Mouse (Mus musculus): ENCODE data around the gene Eif4a3. TPM values are rescaled to one million over a fixed set of nuclear protein-coding genes. Genes with fewer than 3 reads are reported as not detected.

Eif4a3 gene
- 100 to 1,000 TPM; 125 to 137 TPM for total RNA-seq (2023)

DNA sequence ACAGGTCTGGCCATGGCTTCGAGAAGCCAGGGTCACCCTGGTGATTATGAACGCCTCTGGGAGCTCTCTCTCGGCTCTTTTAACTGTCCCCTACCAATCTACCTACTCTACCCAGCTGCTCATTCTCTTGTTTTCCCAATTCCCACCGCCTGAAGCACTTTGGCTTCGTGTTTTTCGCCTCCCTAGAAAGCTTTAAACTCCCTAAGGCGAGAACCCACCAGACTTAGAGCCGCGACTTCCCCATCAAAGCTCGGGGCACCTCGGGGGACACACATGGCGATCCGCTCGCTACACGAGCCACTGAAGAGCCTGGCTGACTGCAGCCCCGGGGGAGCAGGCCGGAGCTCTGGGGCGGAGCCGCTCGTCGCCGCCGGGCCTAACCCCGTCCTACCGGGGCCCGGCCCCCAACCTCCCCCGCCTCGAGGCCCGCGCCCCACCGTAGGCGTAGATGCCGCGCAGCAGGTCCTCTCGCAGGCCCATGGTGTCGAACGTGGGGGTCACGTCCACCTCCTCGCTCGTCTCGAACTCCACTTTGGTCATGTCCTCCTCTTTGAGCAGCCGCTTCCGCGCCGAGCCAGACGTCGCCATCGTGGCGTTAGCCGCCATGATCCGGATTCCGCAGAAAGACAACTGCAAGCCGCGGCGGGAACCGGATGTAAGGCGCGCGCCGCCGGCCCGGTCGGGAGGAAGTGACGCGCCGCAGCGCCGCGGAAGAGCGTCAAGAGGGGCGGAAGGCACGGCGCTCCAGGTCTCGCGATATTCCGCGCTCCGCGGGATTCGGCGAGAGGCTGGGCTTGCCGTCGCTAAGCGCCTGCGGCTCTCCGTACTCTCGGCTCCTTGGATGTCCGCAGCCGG is at the start of gene Eif4a3:
Gene Eif4a3, minus strand, starts transcription at position 699 of the 855 bp plus-strand sequence.

DNA sequence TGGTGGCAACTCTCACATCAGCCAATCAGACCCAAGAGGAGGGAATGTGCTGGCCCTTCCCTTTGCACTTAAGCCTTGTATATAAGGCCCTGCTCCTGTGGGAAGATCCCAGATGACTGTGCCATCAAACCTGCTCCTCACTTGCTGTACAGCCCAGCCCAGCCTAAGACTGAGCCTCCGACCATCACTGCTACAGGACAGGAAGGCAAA is 7.7 kb upstream of the Eif4a3 start, which contains the start of gene Card14:
Gene Card14, plus strand, starts transcription at position 111 of the 210 bp plus-strand sequence.

DNA sequence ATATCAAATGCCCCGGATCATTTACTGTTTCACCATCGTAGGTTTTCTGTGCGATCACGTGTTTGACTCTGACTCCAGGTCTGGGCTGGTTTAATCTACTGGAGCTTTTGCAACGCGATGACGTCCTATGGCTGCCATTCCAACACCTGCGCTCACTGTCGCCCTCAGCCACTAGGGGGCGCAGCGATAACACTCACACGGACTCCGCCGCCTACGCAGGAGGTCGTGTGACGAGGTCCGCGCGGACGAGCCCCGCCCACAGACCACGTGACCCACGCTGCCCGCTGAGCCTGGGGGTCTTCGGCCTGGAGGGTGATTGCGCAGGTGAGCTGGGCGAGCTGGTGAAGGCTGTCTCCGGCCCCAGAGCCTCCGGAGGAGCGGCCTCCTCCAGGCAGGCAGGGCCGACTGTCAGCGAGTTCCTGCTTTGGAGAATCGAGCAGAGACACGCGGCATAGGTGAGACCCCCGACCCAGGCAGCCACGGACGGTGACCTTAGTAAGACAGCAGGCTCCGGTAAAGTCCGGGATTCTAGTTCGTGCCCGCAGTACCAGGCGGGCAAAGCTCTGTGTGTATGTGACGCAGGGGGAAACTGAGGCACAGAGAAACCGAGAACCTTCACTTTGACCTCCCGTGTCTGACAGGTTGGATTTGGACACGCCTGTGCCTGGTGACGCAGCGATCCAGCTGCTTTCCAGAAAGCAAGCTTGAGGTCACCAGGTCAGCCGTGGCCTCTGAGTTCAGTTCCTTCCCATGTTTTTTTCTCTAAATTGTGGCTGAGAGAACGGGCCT is 31.9 kb downstream of the Eif4a3 start, which contains the start of gene Gaa:
Gene Gaa, plus strand, starts transcription at position 120 of the 789 bp plus-strand sequence.

Other genes with a start within 250 kb of the Eif4a3 start
- 10 to 100 TPM; 57.1 to 62.3 TPM for gene Cbx4, start 213.9 kb downstream of the Eif4a3 start, total RNA-seq (2023)
- gene Tbc1d16, start 71.6 kb downstream of the Eif4a3 start, total RNA-seq (2023) = 1 to 10 TPM in 1 of 2 experiments, under 1 TPM in 1; 0.95 to 1.1 TPM
- gene Ccdc40, start 71.5 kb downstream of the Eif4a3 start, total RNA-seq (2023) = under 1 TPM; 0.26 to 1.00 TPM
- 10 to 100 TPM; 32.8 to 39.3 TPM for gene Gaa, start 32.2 kb downstream of the Eif4a3 start, total RNA-seq (2023)
- not detected for gene Card14, start 7.7 kb upstream of the Eif4a3 start, total RNA-seq (2023)
- 10 to 100 TPM; 11.5 to 14.2 TPM for gene Sgsh, start 55.4 kb upstream of the Eif4a3 start, total RNA-seq (2023)
- gene Slc26a11, start 55.5 kb upstream of the Eif4a3 start, total RNA-seq (2023) = 1 to 10 TPM; 6.1 to 8.8 TPM
- gene Rnf213, start 93.0 kb upstream of the Eif4a3 start, total RNA-seq (2023) = 10 to 100 TPM; 49.8 to 56.9 TPM
- 10 to 100 TPM; 12.0 to 13.8 TPM for gene Endov, start 191.3 kb upstream of the Eif4a3 start, total RNA-seq (2023)
- not detected for gene Nptx1, start 247.7 kb upstream of the Eif4a3 start, total RNA-seq (2023)

Measured in neutrophil, adult 59 days (primary cell).